Comparison of ENCODE assay signal across 21 mouse cellular contexts in the genomic region with DNA sequence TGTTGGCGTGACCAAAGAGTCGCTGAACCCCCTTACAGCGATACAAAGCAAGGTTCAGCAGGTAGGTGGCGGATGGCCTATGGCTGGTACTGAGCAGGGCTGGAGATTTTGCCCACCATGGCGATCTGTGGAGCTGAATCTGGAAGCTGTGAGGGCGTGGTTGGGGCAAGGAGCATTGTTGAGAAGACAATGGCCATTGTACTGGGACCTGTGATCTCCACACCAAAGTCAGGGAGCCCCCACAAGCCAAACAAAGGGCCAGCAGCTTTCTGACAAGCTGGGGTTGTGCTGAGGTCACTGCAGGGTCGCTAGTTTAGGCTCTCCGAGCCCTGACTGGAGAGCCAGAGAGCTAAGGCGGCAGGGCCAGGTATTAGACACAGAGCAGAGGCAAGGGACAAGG. TPM values are rescaled to one million over a fixed set of nuclear protein-coding genes. Genes with fewer than 3 reads are reported as not detected.
A peak's percentile ranks its signal among the peaks of the same experiment; 100 is the strongest.
DNase-seq lines count a peak whose midpoint lies in the region; ATAC-seq and TF ChIP-seq lines count a peak whose summit lies in the region.
"Had no signal": no experiment of that assay in that cellular context is flagged by ENCODE, and none has a peak within 500 bp of the region (broad histone marks: within the 10 kb centered on the region; RNA-seq: fewer than 3 reads in every experiment).

No protein-coding gene starts in this region.

- TF ChIP-seq CTCF in ES-Bruce4 (IDR thresholded peaks at IDR 0.05; ENCODE audit: low read depth, low read length), result no peak
- no peak for TF ChIP-seq CTCF in lung, adult 2 months (IDR thresholded peaks at IDR 0.05; ENCODE audit: insufficient read depth, low read length)

- H3K4me2 ChIP-seq in neural tube, embryonic 15.5 days, result no peak overlapping the region
- H3K4me2 ChIP-seq: embryonic facial prominence, embryonic 12.5 days; forebrain, embryonic 15.5 days; hindbrain, embryonic 15.5 days had no signal

- 0 out of 2 replicates have a peak, but pooled peaks have one; percentile 14 for TF ChIP-seq EP300 in ES-Bruce4 (IDR thresholded peaks at IDR 0.05; ENCODE audit: insufficient read depth, low read depth, low read length)

- H3K9ac ChIP-seq in neural tube, embryonic 15.5 days (replicated peaks), result no peak overlapping the region
- no peak overlapping the region for H3K9ac ChIP-seq in ES-Bruce4 (ENCODE audit: low read depth, poor library complexity, severe bottlenecking)
- H3K9ac ChIP-seq: embryonic facial prominence, embryonic 12.5 days; forebrain, embryonic 15.5 days; hindbrain, embryonic 15.5 days had no signal

- no peaks in the 10 kb centered on the region for H3K36me3 ChIP-seq in neural tube, embryonic 15.5 days
- no peaks in the 10 kb centered on the region for H3K36me3 ChIP-seq in ES-Bruce4 (ENCODE audit: control insufficient read depth, insufficient read depth, low read length, poor library complexity, severe bottlenecking)
- H3K36me3 ChIP-seq: embryonic facial prominence, embryonic 12.5 days; forebrain, embryonic 15.5 days; hindbrain, embryonic 15.5 days had no signal

- 24% methylated on average over 9 of the region's 9 CpGs for WGBS in neural tube, embryonic 15.5 days
- 53% methylated on average over 9 of the region's 9 CpGs for WGBS in lung, adult 2 months

- H3K9me3 ChIP-seq in neural tube, embryonic 15.5 days (replicated peaks), result no peaks in the 10 kb centered on the region
- H3K9me3 ChIP-seq in ES-Bruce4 (replicated peaks; ENCODE audit: control insufficient read depth, insufficient read depth, low read length, poor library complexity, severe bottlenecking), result no peaks in the 10 kb centered on the region
- H3K9me3 ChIP-seq: embryonic facial prominence, embryonic 12.5 days; forebrain, embryonic 15.5 days; hindbrain, embryonic 15.5 days had no signal

- peaks cover 33% of the 10 kb centered on the region for H3K27me3 ChIP-seq in neural tube, embryonic 15.5 days (replicated peaks)
- no peaks in the 10 kb centered on the region for H3K27me3 ChIP-seq in ES-Bruce4 (ENCODE audit: control insufficient read depth, insufficient read depth, low read length, poor library complexity, severe bottlenecking)
- H3K27me3 ChIP-seq: CH12.LX; embryonic facial prominence, embryonic 12.5 days; forebrain, embryonic 15.5 days; Patski had no signal

- no peak overlapping the region for H3K4me3 ChIP-seq in neural tube, embryonic 15.5 days (replicated peaks)
- H3K4me3 ChIP-seq in ES-Bruce4 (ENCODE audit: low read depth, low read length), result no peak overlapping the region
- H3K4me3 ChIP-seq in lung, adult 2 months (replicated peaks; ENCODE audit: extremely low read depth, low read depth, low read length), result no peak overlapping the region
- H3K4me3 ChIP-seq: embryonic facial prominence, embryonic 12.5 days; forebrain, embryonic 15.5 days; hindbrain, embryonic 15.5 days had no signal

- ATAC-seq in neural tube, embryonic 15.5 days (ENCODE audit: low FRiP score), result no peak
- ATAC-seq: forebrain, embryonic 15.5 days; intestine, embryonic 16.5 days; Patski had no signal

- no peak for TF ChIP-seq POLR2A in ES-Bruce4 (IDR thresholded peaks at IDR 0.05; ENCODE audit: insufficient read depth, low read length)
- TF ChIP-seq POLR2A in lung, adult 2 months (IDR thresholded peaks at IDR 0.05; ENCODE audit: borderline replicate concordance, extremely low read depth, low read depth, low read length), result no peak

- no peaks in the 10 kb centered on the region for H3K4me1 ChIP-seq in neural tube, embryonic 15.5 days
- no peaks in the 10 kb centered on the region for H3K4me1 ChIP-seq in ES-Bruce4 (ENCODE audit: control insufficient read depth, insufficient read depth, low read length)
- H3K4me1 ChIP-seq in lung, adult 2 months (ENCODE audit: control insufficient read depth, insufficient read depth, low read length), result no peaks in the 10 kb centered on the region
- H3K4me1 ChIP-seq: embryonic facial prominence, embryonic 12.5 days; forebrain, embryonic 15.5 days; hindbrain, embryonic 15.5 days had no signal

- no peak overlapping the region for H3K27ac ChIP-seq in neural tube, embryonic 15.5 days (replicated peaks)
- no peak overlapping the region for H3K27ac ChIP-seq in ES-Bruce4 (ENCODE audit: insufficient read depth, low read length)
- H3K27ac ChIP-seq: embryonic facial prominence, embryonic 12.5 days; forebrain, embryonic 15.5 days; hindbrain, embryonic 15.5 days had no signal

- peak; percentile 30 for DNase-seq in neural tube, embryonic 10.5 days (ENCODE audit: extremely low spot score, low spot score)
- peak; percentile 65 for DNase-seq in ZHBTc4 (ENCODE audit: low read depth, low spot score)
- peak; percentile 48 for DNase-seq in embryo, embryonic 9.5 days (ENCODE audit: extremely low spot score)
- DNase-seq in right cerebral cortex, adult 2 months (ENCODE audit: low spot score in 2 of 2), result no peak
- no peak for DNase-seq in lung, adult 2 months
- DNase-seq: adrenal gland, adult 8-10 months; adrenal gland, postnatal 36 days; cerebellum, adult 8-10 months; cerebellum, postnatal 25 days; gastrocnemius, postnatal 36 days; heart, adult 11 months; heart, postnatal 10 days had no signal

RNA-seq across cellular contexts. Expression of a gene that starts 15.4 kb away (rescaled TPM):
- polyA plus RNA-seq in neural tube, embryonic 15.5 days (2015; fragmentation: Nextera tagmentation; extraction: Ambion mirVana), result 0.77 and 1.2 TPM in 2 replicates
- 0.27 TPM in 1 of 2 replicates, not detected in the other for polyA plus RNA-seq in ES-Bruce4 (2011; ENCODE audit: insufficient read depth, insufficient read length, low read depth, missing spikeins)
- 15.2 and 16.3 TPM in 2 replicates for polyA plus RNA-seq in lung, adult 2 months (2012; rRNA removed)
- polyA plus RNA-seq: embryonic facial prominence, embryonic 12.5 days; forebrain, embryonic 11.5 days; forebrain, embryonic 15.5 days had no signal

Comparison
In these comparisons a context has a peak if more than half of its experiments do, and no peak if none do; other contexts are left out.
1. DNase-seq: peak in neural tube, embryonic 10.5 days (single experiment), ZHBTc4 (single experiment) and embryo, embryonic 9.5 days (single experiment); none in right cerebral cortex, adult 2 months (0 of 2) and lung, adult 2 months (single experiment).